Mouse (Mus musculus): ENCODE data around the gene Ldb3.
A peak's percentile ranks its signal among the peaks of the same experiment; 100 is the strongest.

The Ldb3 gene

DNA sequence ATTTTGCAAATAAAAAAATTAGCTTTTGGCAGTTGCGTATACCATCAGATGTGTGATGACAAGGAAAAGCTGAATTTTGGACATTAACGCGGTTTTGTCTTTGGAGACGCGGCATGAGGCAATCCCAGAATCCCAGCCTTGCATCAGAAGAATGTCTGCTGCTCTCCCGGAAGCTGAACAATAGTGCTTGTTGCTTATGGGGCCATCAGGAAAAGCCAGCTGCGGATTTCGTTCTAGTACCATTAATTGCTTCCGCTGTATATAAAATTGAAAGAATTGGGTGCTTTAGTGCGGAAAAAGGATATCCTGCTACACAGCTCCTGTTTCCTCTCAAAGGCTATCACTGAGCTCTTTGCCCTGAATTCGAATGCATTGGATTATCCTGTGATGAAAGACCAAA is 76.6 kb downstream of the Ldb3 start:
- no peak for DNase-seq (ENCODE audit: low read depth, low spot score)

DNA sequence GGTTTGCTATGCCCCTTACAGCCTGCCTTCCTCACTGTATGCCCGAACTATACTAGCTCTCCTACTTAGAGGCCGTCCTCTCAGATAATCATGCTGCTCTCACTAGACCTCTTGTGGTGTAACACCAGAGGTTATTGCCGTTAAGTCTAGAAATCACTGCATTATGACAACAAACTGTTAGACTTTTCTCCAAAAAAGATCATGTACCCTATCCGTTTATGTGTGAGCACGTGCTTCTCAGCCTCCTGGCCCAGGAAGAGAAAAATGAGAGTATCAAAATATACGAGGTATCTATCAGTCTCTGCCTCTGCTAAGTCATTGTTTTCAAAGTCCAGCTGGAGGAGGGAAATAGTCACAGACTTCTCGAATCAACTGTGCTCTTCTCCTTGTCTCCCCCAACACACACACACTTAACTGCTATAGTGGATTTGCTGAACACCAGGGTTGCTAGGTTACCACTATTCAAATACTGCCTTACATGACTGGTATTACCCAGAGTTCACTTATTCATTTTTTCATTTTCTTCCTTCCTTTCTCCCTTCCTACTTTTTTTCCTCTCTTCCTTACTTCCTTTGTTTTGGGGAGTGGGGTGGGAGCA is 79.5 kb downstream of the Ldb3 start:
- DNase-seq (ENCODE audit: low read depth, low spot score), result no peak

DNA sequence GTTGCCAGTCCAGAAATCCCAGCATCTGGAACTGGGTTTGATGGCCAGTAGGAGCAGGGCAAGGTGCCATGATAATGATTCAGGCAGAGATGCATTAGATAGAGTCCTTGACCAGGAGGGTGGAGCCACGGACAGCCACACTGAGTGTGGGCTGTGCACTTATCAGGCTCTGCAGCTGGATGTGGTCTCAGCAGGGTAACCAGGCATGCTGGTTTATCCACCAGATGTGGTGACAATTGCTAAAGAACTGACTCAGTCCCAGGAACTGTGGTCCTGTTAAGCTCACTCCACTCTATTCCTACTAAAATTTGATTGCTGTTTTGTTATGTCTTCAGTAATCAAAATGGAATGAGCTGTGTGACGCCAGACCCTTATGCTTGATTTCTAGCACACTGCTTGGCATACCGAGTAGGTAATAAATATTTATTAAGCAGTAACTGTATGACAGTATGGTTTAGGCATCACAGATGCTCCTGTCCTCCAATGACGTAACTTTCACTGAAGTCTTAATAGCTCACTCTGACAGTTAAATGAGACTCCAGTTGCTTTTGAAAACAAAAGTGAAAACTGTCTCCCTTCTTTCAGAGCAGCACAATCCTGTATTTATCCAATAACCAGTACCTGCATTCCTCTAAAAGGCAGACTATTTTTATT is 80.2 kb downstream of the Ldb3 start:
- no peak for DNase-seq (ENCODE audit: low read depth, low spot score)

DNA sequence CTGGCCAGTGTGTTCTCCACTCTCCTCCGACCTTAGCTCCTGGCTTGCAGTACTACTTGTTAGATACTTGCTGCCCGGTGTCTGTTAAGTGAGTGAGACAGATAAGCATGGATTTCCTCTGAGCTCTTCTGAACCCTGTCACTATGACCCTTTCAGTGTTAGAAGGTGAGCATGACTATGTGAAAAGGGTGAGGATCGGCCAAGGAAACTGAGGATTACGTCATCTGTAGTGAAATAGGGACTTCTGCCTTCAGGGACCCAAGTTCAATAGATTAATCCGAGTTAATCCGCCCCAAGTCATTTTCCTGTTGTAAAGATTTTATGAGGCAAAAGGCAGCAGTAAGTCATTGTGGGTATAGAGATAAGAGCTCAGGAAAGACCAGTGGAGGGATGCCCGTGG is 83.2 kb downstream of the Ldb3 start:
- DNase-seq (ENCODE audit: low read depth, low spot score), result no peak

DNA sequence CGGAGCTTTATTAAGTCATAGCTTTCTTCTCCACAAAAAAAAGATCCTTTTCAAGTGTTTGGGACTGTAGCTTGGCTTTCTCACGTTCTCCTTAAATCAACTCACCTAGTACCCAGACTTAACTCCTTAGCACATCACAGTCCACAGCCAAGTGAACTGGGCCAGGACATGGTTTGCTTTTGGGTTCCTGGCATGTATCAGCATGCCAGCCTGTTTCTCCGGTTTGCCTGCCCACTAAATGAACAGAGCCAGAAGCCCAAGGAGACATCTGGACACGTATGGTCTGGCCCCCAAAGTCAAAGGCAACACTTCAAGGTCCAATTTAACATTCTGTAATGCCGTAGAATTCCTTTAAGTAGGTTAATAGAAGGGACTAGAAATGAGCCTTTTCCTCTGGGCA is 84.1 kb downstream of the Ldb3 start:
- no peak for DNase-seq (ENCODE audit: low read depth, low spot score)

DNA sequence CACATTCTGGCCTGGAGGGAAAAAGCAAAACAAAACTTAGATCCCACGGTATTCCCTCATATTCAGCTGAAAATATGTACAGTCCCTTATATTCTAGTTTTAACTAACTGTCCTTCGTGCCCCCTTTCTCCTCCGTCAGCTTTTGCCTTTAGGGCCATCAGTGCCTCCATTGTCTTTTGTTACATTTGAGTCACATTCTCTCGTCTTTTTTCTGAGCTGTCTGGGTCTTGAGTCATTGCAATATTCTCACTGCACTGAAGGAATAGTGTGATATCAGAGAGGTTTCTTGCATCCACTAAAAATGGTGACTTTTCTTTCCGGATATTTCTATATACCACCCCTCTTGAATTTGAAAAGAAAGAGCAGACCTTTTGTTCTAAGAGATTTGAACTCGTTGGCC is 84.7 kb downstream of the Ldb3 start:
- no peak for DNase-seq (ENCODE audit: low read depth, low spot score)

DNA sequence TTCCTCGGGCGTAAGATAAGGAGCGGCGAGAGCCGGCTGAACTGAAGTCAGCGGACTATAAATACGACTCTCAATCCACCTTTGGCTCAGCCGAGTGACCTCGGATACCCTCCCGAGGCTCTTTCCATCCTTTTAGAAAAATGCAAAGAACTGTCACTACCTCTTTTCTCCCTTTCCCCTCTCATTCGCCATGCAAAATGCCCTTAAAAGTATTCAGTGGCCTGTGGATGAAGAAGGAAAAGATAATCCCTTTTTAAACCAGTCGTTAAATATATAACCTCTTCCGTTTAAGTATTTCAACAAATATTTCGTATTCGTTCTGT is 85.2 kb downstream of the Ldb3 start, which contains the start of gene Bmpr1a:
Gene Bmpr1a (minus strand): TSS at position 17 of the 323 bp plus-strand sequence.
- no peak for DNase-seq (ENCODE audit: low read depth, low spot score)

DNA sequence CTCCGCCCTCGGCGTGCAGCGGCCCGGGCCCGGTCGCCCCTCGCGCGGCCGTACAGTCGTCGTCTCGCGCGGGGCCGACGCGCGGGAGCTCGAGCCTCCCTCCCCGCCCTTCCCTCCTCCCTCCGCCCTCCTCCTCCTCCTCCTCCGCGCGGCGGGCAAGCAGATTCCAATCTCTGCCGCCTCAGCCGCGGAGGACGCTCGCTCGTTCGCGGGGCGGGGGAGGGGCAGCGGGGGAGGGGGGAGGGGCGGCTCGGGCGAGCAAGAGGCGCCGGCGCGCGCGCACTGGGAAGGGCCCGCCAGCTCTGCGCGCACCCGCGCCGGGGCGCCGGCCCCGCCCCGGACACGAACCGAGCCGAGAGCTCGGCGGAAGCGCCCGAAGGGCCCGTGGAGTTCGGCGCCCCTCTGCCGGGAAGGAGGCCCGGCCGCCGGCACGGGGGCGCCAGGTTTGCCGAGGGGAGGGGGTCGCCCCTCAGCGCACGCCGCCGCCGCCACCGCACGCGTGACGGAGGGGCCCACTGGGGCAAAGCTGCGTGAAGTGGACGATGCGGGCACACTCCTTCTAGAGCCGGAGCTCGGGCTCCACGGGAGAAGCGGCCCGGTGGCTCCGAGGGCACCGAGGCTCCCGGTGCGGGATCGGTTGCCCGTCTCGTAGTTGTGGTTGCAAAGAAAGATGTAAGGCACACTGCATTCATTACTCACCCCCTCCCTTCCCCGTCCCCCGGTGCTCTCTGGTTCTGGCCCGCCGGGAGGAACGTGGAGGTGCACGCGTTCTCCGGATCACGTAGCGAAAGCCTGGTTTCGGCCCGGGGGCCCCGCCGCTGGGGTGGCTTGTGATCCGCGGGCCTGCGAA is 85.8 kb downstream of the Ldb3 start:
- DNase-seq (ENCODE audit: low read depth, low spot score), result peak; percentile 81

DNA sequence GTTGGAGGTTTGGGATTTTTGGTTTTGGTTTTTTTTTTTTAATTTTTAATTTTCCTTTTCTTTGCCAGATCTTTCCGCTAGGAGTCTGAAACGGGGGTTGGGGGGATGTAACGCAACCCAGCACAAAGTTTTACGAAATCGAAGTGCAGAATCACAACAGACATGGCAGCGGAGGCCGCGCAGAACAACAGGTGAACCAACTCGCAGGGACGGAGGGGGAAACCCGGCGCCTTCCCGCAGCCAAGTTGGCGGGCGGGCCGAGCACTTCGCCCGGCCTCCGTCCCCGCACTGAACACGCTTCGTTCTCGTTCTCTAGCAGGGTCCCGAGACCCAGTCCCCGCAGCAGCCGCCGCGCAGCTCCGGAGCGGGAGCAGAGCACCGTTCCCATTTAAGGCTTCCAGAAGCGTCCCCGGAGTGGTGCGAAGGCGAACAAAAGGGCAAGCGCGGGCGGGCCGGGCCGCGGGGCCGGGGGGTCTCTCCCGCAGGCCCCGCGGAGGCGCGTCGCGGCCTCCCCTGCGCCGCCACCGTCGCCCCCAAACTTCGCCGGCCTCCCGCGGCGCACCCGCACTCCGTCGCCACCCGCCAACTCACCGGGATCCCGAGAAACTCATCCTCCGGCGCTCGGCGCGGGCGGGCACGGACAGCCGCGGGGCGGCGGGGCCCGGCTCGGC is 86.5 kb downstream of the Ldb3 start:
- peak; percentile 16 for DNase-seq (ENCODE audit: low read depth, low spot score)

DNA sequence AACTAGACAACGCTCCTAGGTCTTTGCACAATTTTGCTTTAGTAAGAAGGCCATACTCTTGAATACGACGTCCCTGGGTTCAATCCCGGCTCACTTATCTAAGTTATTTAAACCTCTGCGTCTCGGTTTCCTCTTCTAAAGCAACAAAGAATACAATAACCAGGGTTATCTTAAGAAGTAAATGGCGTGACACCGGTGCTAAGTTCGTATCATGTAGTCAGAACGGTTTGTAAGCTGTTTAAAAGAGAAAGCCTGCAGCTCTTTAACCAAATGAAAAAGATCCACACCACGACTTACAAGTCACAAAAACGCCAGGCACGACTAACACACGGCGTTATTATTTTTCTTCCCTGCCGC is 87.1 kb downstream of the Ldb3 start:
- no peak for DNase-seq (ENCODE audit: low read depth, low spot score)

DNA sequence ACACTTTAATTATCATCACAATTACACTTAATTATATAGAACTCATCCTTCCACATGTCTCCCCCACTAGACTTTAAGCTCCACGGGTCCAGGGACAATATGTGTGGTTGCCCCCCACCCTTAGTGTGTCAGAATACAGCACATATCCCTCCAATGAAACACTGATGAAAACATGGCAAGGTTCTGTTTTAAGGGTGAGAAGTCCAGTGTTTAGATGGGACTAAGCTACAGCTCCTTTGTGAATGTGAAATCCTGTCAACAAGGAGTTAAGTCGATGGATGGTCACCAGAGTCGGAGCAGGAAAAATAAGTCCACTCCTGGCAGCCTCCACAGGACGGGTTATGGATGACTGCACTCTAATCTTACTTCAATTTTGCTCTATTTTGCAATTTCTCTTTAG is 88.2 kb downstream of the Ldb3 start:
- DNase-seq (ENCODE audit: low read depth, low spot score), result no peak

DNA sequence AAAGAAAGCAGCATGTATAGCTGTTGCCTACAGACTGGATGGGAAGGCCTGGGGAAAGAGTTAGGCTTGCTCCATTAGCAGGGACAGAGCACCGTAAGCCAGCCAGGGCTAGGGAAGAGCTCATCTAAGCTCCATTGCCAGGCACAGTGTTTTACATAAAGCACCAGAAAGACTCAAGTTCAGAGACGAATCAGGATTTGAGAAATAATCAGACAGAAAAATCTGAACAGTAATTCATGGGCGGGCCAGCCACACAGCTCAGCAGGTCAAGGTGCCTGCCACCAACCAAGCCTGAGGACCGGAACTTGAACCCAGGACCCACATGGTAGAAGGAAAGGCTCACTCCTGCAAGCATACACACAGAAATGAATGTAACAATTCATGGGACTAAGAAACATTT is 88.8 kb downstream of the Ldb3 start:
- no peak for DNase-seq (ENCODE audit: low read depth, low spot score)

DNA sequence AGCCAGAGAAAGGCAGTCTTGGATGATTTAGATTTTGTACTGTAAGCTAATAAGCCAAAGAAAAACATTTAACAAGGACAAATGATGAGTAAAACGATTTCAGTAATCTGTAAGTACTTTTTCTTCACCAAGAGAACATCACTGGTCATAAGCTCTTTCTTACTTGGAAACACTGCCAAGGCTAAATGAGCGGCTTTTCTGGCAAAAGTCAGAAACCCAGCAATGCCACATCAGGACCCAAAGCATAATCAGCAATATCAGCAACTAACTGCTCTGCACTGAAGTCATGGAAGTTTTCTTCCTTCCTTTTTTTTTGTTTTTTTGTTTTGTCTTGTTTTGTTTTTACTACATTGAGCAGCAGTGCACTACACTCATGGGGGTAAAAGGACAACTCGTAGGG is 91.1 kb downstream of the Ldb3 start:
- DNase-seq (ENCODE audit: low read depth, low spot score), result no peak

DNA sequence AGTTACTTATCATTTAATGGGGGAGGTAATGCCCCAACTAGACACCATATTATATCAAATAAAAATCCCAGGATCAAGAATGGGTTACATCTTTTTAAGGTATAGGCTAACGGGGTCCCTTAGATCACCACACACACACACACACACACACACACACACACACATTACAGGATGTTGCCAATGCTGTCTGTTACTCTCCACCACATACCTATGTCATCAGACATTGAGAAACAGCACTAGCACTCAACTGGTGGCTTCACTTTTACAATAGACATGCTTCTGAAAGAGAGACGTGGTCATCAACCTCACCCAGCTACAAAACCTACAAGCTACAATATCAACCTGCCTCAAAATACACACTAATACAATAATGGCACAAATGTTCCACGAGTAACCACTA is 94.8 kb downstream of the Ldb3 start:
- DNase-seq (ENCODE audit: low read depth, low spot score), result no peak

DNA sequence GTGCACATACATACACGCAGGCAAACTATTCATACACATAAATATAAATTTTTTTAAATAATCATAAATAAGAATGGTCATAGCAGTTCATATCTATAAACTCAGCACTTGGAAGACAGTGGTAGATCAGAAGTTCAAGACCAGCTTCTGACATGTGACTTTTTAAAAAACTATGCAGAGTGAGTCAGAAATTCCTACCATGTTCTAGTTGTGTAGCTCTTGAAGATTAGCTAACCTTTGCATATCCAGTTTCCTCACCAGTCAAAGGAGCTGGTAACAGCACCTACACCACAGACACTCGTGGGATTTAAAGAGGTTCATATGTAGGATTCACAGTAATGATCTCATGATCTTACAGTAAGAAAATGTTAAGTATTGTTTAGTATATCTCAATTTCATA is 95.8 kb downstream of the Ldb3 start:
- DNase-seq (ENCODE audit: low read depth, low spot score), result no peak

DNA sequence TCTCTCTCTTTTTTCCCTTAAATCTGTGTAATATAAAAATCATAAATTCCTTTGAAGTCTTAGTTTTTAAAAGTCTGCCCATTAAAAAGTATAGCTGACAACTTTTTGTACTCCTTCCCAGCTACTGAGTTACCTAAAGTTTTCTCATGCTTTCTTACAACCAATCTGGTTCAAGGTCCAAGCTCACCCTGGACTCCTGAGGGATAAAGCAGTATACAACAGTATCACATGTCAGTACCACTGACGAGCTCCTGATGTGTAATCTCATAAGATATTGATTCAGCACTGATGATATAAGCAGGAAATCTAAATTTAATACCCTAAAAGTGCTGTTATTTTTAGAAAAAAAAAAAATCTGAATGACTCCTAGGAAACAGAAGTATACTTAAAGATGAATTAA is 97.5 kb downstream of the Ldb3 start:
- DNase-seq (ENCODE audit: low read depth, low spot score), result no peak

DNA sequence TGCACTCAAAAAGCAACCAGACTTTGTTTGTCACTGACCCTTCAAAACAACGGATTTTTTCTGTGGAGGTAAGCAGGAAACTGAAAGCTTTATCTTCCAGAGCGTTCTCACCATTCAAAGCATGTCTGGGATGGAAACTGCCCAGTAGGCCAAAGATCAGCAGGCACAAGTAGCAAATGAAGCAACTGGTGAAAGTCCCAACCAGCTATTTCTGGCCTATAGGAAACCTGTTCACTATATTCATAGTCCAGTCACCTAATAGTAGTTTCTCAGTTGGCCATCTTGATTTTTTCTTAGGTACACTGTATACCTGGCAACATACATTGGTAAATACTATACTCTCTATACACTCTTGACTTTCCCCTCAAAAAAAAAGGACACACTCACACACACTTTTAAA is 98.6 kb downstream of the Ldb3 start:
- no peak for DNase-seq (ENCODE audit: low read depth, low spot score)

DNA sequence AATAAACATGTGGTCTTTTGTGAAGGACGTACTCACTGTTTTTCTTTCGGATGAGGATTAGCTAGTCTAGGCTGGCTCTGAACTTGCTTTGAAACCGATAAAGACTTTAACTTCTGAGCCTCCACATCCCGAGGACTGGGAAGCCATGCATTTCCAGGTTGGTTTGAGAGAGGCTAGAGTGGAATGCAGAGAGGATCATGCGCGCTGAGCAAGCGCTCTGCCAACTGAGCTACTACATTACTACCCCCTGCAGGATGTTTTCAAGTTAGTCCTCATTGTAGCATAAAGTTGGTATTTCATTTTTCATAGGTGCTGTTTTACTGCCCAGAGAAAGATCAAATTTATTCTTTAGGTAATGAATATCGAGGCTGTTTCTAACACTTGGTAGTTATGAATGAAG is 102.3 kb downstream of the Ldb3 start:
- DNase-seq (ENCODE audit: low read depth, low spot score), result no peak

DNA sequence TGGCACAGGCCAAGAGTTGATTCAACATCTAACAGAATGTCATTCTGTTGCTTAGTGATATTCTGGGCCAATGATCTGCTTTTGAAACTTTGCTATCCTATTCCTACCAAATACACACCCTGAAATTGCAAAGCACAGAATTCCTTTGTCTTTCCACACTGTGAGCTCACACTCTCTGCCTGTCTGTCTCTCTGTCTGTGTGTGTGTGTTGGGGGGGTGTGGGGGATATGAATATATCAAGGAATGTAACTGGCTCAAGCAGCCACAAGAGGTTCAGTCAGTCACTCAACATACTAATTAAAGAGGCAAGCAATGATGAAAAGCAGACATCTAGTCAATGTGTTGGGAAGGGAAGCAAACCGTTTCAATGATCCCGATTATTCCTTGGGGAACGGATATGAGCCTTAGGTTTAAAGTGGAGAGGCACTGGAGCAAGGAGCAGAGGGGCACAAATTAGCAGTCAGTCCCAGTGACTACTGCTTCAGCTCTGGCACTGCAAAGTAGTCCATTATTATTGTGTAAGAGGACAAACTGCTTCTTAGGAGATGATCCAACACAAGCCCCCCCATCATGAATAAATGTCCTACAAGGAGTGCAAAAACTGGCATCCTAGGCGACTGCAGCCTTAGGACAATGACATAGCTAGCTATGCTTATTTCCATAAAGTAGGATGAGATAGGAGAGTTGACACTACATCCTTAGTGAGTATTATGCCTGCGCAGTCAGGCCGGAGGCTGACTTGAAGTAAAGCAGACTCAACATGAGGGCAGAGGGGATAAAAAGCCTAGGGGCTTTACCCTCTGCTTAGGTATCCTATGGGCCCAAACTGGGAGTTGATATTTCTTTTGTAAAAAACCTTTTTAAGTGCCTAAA is 104.8 kb downstream of the Ldb3 start:
- DNase-seq (ENCODE audit: low read depth, low spot score), result no peak
